Mouse (Mus musculus) MEL (cell line): ENCODE measurements around the gene Bcl6b.

Experiments used
- CTCF ChIP-seq, 3 experiments: IDR thresholded peaks in 2 of 3; conservative IDR thresholded peaks in 1 of 3; 2 replicates each; pipeline ENCODE4 v1.5.1; 2011 to 2012; ENCODE audit warnings: low read length in 3 of 3, low read depth in 2 of 3, mild to moderate bottlenecking in 2 of 3, improper control_type of control experiment in 1 of 3, inconsistent platforms in 1 of 3, mixed read lengths in 1 of 3, moderate library complexity in 1 of 3; ENCODE audit not compliant: control insufficient read depth in 1 of 3, insufficient read depth in 1 of 3, poor library complexity in 1 of 3, severe bottlenecking in 1 of 3
- EP300 ChIP-seq, 2 experiments: IDR thresholded peaks; 2 replicates each; pipeline ENCODE4 v1.6.1; 2011; ENCODE audit warnings: improper control_type of control experiment in 2 of 2, low read length in 2 of 2, low read depth in 1 of 2, mild to moderate bottlenecking in 1 of 2
- MAX ChIP-seq: IDR thresholded peaks from 2 replicates; pipeline ENCODE4 v1.6.1; 2011; ENCODE audit warnings: low read length, improper control_type of control experiment
- MEF2A ChIP-seq: IDR thresholded peaks from 2 replicates; pipeline ENCODE4 v1.6.1; 2014; ENCODE audit warnings: low read depth, mild to moderate bottlenecking, inconsistent platforms, low read length, improper control_type of control experiment; ENCODE audit not compliant: poor library complexity, insufficient replicate concordance, severe bottlenecking; ENCODE audit errors: extremely low read depth
- MYC ChIP-seq: IDR thresholded peaks from 2 replicates; pipeline ENCODE4 v1.6.1; 2011; ENCODE audit warnings: low read depth, mild to moderate bottlenecking, low read length, improper control_type of control experiment, moderate library complexity
- NRF1 ChIP-seq: IDR thresholded peaks from 2 replicates; pipeline ENCODE4 v1.6.1; 2014; ENCODE audit warnings: low read depth, mild to moderate bottlenecking, inconsistent platforms, low read length, improper control_type of control experiment, moderate library complexity; ENCODE audit not compliant: poor library complexity, insufficient read depth, severe bottlenecking
- POLR2A ChIP-seq, 2 experiments: IDR thresholded peaks; 2 replicates each; pipeline ENCODE4 v1.6.1; 2011 to 2012; ENCODE audit warnings: low read length in 2 of 2, mild to moderate bottlenecking in 2 of 2, control low read depth in 1 of 2, improper control_type of control experiment in 1 of 2, low read depth in 1 of 2, moderate library complexity in 1 of 2; ENCODE audit not compliant: control insufficient read depth in 1 of 2, insufficient read depth in 1 of 2, poor library complexity in 1 of 2
- POLR2AphosphoS2 ChIP-seq: IDR thresholded peaks from 2 replicates; pipeline ENCODE4 v1.6.1; 2011; ENCODE audit warnings: low read length, improper control_type of control experiment
- SMC3 ChIP-seq: IDR thresholded peaks from 2 replicates; pipeline ENCODE4 v1.6.1; 2011; ENCODE audit warnings: low read depth, low read length, improper control_type of control experiment
- ZKSCAN1 ChIP-seq: IDR thresholded peaks from 2 replicates; pipeline ENCODE4 v1.6.1; 2012; ENCODE audit warnings: low read depth, mild to moderate bottlenecking, inconsistent platforms, low read length, improper control_type of control experiment, moderate library complexity
- ZMIZ1 ChIP-seq: IDR thresholded peaks from 2 replicates; pipeline ENCODE4 v1.6.1; 2012; ENCODE audit warnings: low read depth, mild to moderate bottlenecking, inconsistent platforms, low read length, improper control_type of control experiment, moderate library complexity

- TF ChIP-seq MAX (no peak), POLR2AphosphoS2 (no peak), SMC3 (no peak), POLR2A (IDR thresholded peaks at IDR 0.05; ENCODE audit: control insufficient read depth in 1 of 2, insufficient read depth in 1 of 2, low read depth in 1 of 2, low read length in 2 of 2, poor library complexity in 1 of 2) (no peak), MYC (no peak), ZMIZ1 (no peak), EP300 (IDR thresholded peaks at IDR 0.05; ENCODE audit: low read depth in 1 of 2, low read length in 2 of 2) (no peak), MEF2A (no peak), NRF1 (no peak), CTCF (IDR thresholded peaks at IDR 0.05 in 2 of 3, conservative IDR thresholded peaks at IDR 0.05 in 1 of 3; ENCODE audit: control insufficient read depth in 1 of 3, insufficient read depth in 1 of 3, low read depth in 2 of 3, low read length in 3 of 3, poor library complexity in 1 of 3, severe bottlenecking in 1 of 3) (no peak), ZKSCAN1 (no peak)
Observed at GRCm38 (mm10) chr11:70226602-70226890, 3.1 kb downstream of the Bcl6b start.
